Mouse (Mus musculus): ENCODE measurements around the gene Dok7. TPM values are rescaled to one million over a fixed set of nuclear protein-coding genes. Genes with fewer than 3 reads are reported as not detected.

Gene Dok7
- not detected in 2 replicates for total RNA-seq (2015; ENCODE audit: low replicate concordance)
- total RNA-seq (2017; ENCODE audit: low replicate concordance), result not detected in 2 replicates

DNA sequence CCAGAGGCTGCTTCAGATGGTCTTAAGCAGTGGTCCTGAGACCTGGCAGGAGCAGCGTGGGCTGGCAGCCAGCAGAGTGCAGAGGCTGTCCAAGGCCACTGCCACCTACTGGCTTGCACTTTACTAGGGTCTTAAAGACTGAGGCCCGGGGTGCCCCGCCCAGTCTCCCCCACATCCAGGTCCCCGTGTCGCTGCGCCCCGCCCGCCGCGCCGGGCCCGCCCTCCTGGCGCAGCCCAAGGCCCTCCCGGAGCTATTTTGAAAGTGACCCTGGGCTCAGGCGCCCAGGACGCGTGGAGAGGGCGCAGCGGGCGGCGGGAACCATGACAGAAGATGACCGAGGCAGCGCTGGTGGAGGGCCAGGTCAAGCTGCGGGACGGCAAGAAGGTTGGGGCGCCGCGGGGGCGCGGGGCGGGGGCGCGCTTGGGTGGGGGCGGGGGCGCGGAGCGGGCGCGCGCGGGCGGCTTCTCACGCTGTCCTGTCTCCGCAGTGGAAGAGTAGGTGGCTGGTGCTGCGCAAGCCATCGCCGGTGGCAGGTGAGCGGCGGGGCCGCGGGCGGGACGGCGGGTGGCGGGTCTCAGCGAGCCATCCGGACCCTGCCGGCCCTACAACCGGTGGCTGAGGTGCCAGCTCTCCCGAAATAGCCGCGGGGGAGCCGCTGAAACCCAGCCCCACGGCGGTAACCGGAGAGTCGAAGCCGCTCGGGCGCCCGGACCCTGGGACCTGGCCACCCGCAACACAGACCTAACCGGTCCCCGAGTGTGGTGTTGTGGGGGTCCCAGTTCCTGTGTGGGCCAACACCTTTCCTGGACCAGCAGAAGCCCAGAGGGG is at the start of gene Dok7:
Gene Dok7 (plus strand): TSS at position 163 of the 829 bp plus-strand sequence.
- no peak for ATAC-seq (replicated peaks; ENCODE audit: low FRiP score, poor library complexity, severe bottlenecking)

- ATAC-seq (replicated peaks; ENCODE audit: low FRiP score, poor library complexity, severe bottlenecking), result no peak
Observed at GRCm38 (mm10) chr5:35009163-35009562, 47.4 kb upstream of the Dok7 start.

DNA sequence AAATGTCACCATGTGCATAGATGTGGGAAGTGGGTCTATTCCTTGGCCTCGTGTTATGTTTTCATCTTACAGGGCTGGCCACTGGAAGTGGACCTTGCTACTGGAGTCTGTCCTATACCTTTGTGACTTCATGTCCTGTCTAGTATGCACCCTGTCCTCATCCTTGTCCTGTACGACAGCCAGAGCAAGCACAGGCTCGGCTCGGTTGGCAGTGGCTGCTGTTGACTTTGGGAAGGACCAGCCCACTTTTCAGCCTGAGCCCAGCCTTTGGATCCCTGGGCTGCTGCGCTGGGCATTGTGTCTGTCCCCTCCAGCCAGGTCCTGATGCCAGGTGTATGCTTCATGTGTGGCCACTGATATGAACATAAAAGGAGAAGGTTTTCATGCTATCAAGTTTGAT is 45.9 kb upstream of the Dok7 start:
- no peak for ATAC-seq (replicated peaks; ENCODE audit: low FRiP score, poor library complexity, severe bottlenecking)

DNA sequence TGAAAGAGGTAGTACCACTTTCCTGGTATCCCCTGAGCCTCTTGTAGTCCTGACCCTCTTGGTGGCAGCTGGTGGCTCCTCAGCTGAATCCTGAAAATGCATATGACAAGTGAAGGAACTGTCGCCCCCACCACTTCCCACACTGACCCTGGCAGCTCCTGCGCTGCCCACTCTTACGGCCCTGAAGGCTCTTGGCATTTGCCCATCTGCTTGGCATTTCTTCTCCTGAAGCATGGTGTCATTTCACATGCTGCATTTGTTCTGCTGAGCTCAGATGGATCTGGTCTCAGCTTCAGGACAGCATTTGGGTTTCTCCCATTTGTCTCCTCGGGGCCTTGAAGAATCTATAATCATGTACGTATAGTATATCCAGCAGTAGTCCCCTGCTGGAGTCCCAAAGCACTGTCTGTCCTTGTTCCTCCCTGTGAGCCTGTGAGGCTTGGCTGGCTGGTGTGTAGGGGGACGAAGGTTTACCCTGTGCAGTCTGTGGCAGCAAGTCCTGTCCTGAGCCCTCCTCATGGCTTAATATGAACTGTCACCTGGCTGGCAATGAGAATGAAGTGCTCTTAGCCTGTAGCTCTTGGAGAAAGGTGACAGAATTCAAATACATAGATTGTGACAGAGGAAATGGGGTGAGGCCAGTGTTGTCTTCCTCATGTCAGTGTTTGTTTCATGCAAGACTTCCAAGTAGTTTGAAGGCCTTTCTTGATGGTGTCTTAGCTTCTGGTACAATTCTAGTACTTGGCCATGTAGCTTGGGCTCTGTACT is 45.2 kb upstream of the Dok7 start:
- no peak for ATAC-seq (replicated peaks; ENCODE audit: low FRiP score, poor library complexity, severe bottlenecking)

- ATAC-seq (replicated peaks; ENCODE audit: low FRiP score, poor library complexity, severe bottlenecking), result no peak
Observed at GRCm38 (mm10) chr5:35014036-35014435, 42.5 kb upstream of the Dok7 start.

DNA sequence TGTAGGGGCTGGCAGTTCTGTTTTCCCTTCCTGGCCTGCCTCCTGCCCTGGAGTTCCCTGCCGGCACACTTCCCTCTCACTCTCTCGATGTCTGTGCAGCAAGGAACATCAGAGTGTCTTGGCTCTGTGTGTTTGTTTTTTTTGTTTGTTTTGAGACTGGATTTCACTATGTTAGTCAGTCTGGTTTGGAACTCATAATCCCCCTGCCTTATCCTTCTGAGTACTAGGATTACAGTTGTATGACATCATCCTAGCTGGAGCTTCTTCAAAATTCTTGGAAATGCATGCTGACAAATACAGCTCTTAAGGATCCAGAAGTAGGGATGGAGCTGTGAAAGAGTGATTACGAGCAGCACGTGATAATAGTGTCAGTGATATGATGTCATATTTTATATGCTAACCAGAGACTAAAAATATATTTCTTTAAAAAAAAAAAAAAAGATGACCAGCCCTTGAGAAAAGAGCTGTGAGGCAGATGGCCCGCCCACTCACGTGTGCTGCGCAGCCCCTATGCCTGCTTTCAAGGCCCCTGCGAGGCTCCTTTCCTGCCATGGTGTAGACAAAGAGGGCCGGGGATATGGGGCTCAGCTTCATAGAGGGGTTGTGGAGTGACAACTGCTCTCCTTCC is 36.8 kb upstream of the Dok7 start:
- no peak for ATAC-seq (replicated peaks; ENCODE audit: low FRiP score, poor library complexity, severe bottlenecking)

- ATAC-seq (replicated peaks; ENCODE audit: low FRiP score, poor library complexity, severe bottlenecking), result no peak
Observed at GRCm38 (mm10) chr5:35020410-35021241, 35.9 kb upstream of the Dok7 start.

GRCm38 (mm10) chr5:35024975-35025374 is 31.6 kb upstream of the Dok7 start:
- peak; percentile 79 for ATAC-seq (replicated peaks; ENCODE audit: low FRiP score, poor library complexity, severe bottlenecking)

GRCm38 (mm10) chr5:35029303-35029702 is 27.3 kb upstream of the Dok7 start:
- ATAC-seq (replicated peaks; ENCODE audit: low FRiP score, poor library complexity, severe bottlenecking), result no peak

- no peak for ATAC-seq (replicated peaks; ENCODE audit: low FRiP score, poor library complexity, severe bottlenecking)
Observed at GRCm38 (mm10) chr5:35029755-35030154, 26.8 kb upstream of the Dok7 start.

GRCm38 (mm10) chr5:35033068-35033467 is 23.5 kb upstream of the Dok7 start:
- no peak; the same call in 1 of the 2 replicates for ATAC-seq (replicated peaks; ENCODE audit: low FRiP score, poor library complexity, severe bottlenecking)

DNA sequence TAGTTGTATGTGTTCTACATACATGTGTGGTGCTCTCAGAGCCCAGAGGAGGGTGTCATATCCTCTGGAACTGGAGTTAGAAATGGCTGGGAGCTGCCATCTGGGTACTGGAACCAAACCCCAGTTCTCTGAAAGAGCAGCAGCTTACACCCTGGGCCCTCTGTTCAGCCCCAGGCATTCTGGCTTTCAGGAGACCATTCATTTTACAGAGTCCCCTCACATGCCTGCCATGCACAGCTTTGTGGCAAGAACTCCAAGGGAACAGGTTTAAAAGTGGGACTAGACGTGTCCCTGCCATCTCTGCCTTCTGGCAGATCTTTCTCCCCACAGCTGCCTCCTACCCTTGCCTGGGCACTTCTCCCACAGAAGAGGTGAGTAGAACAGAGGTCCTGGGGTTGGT is 22.9 kb upstream of the Dok7 start:
- ATAC-seq (replicated peaks; ENCODE audit: low FRiP score, poor library complexity, severe bottlenecking), result no peak

DNA sequence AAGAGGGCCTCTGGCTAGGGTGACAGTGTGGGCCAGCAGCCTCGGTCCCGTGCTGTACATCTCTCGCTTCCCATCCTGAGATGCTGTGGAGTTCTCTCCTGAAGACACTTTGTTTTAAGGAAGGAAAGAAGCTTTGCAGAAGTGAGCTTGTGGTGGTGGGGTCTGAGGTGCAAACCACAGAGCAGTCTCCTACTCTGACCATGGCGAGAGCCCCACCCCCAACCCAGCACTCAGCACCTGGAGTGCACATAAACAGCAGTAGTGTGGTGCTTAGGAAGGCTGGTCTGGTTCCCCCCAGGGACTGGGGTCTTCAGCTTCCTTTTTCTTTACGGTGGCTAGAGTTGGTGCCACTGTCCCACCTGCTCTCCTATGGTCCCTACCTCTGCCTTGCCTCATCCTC is 21.4 kb upstream of the Dok7 start:
- no peak for ATAC-seq (replicated peaks; ENCODE audit: low FRiP score, poor library complexity, severe bottlenecking)

DNA sequence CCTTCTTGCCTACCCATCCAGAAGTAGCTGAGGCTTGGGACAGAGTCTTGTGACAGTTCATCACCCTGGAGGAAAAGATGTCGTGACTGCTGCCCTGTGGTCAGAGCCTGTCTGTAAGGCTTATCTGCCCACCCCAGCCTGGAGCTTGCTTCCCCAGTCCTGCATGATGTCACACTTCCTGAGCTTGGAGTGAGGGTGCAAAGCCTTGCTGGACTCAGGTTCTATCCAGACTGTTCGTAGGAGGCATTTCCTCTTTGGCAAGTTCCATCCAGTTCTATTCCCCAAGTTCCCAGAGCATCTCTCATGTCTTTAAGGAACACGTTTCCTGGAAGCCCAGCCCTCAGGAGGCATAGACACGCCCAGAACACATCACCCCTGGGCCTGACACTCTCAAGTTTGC is 20.8 kb upstream of the Dok7 start:
- ATAC-seq (replicated peaks; ENCODE audit: low FRiP score, poor library complexity, severe bottlenecking), result peak; percentile 42; the same call in 1 of the 2 replicates

DNA sequence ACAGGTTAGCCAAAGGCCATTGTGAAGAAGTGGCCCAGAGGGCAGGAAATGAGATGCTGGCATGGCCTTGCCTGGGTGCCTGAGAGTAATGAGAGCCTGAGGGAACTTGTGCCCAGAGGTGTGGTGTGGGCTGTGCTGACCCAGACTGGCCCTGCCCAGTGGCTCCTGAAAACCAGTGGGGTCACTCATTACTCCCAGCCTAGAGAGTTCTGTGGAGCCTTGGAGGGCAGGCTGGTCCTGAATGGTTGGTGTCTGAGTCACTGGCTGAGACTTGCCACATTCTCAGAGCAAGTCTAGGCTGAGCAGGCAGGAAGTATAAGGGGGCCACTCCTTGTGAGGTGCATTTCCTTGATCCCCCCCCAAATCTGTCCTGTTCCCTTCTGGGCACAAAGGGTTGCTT is 19.1 kb upstream of the Dok7 start:
- no peak for ATAC-seq (replicated peaks; ENCODE audit: low FRiP score, poor library complexity, severe bottlenecking)

GRCm38 (mm10) chr5:35041268-35041829 is 15.2 kb upstream of the Dok7 start, which contains the start of gene Hgfac:
Gene Hgfac, plus strand, starts transcription at chr5:35041509.
- no peak for ATAC-seq (replicated peaks; ENCODE audit: low FRiP score, poor library complexity, severe bottlenecking)

GRCm38 (mm10) chr5:35042431-35043109 is 14.0 kb upstream of the Dok7 start:
- peak; percentile 14 for ATAC-seq (replicated peaks; ENCODE audit: low FRiP score, poor library complexity, severe bottlenecking)

DNA sequence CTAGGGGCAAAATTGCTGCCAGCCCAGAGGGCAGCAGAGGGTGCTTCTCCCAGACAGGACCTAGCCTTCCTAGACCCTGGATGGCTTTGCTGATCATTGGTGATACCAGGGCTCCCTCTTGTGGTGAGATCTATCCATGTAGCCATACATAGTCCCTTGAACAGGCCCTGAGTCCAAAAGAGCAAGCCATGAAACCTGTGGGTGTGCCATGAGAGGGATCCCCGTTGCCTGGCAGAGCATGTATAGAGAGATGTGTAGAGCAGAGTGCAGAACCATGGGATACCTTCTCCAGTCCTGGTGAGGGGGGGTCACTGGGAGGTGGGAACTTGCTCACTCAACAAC is 13.5 kb upstream of the Dok7 start:
- ATAC-seq (replicated peaks; ENCODE audit: low FRiP score, poor library complexity, severe bottlenecking), result peak; percentile 65

- no peak for ATAC-seq (replicated peaks; ENCODE audit: low FRiP score, poor library complexity, severe bottlenecking)
Observed at GRCm38 (mm10) chr5:35050541-35050940, 6.0 kb upstream of the Dok7 start.
